Mouse (Mus musculus) limb, embryonic 15.5 days (tissue): Measurements from ENCODE around the gene Sec13. TPM values are rescaled to one million over a fixed set of nuclear protein-coding genes. Genes with fewer than 3 reads are reported as not detected.

Experiments used
- ATAC-seq: fragments of 200-750 bp; cut with Nextera tagmentation; 2 replicates; pipeline ENCODE4 v1.8.0; 2017; ENCODE audit warnings: low read depth, moderate TSS enrichment; ENCODE audit not compliant: insufficient number of reproducible peaks, low FRiP score, low TSS enrichment
- H3K27ac ChIP-seq: fragments of 300-500 bp; sonication (generic); 2 replicates; pipeline ENCODE4 v1.5.1; 2015; ENCODE audit warnings: moderate library complexity, mild to moderate bottlenecking, inconsistent platforms
- H3K27me3 ChIP-seq: fragments of 300-500 bp; sonication (generic); 2 replicates; pipeline ENCODE4 v1.6.1; 2015; ENCODE audit warnings: inconsistent platforms
- H3K36me3 ChIP-seq: fragments of 300-500 bp; sonication (generic); 2 replicates; pipeline ENCODE4 v1.6.1; 2015; ENCODE audit warnings: inconsistent platforms
- H3K4me1 ChIP-seq: fragments of 300-500 bp; sonication (generic); 2 replicates; pipeline ENCODE4 v1.6.1; 2015; ENCODE audit warnings: inconsistent platforms
- H3K4me2 ChIP-seq: fragments of 300-500 bp; sonication (generic); 2 replicates; pipeline ENCODE4 v1.6.1; 2015; ENCODE audit warnings: mild to moderate bottlenecking, inconsistent platforms
- H3K4me3 ChIP-seq: fragments of 300-500 bp; sonication (generic); 2 replicates; pipeline ENCODE4 v1.5.1; 2015; ENCODE audit warnings: mild to moderate bottlenecking, inconsistent platforms
- H3K9ac ChIP-seq: fragments of 300-500 bp; sonication (generic); 2 replicates; pipeline ENCODE4 v1.6.1; 2015; ENCODE audit warnings: inconsistent platforms
- H3K9me3 ChIP-seq: fragments of 300-500 bp; sonication (generic); 2 replicates; pipeline ENCODE4 v1.6.1; 2016; ENCODE audit warnings: inconsistent platforms
- WGBS: fragments of 180-500 bp; shearing (Covaris S2); methylation state at CpG from one replicate; pipeline ENCODE4 v1.1.7; 2015; 5-methylcytosine and 5-hydroxymethylcytosine counted together
- microRNA-seq: library from miRNA; unstranded; fragments of <30 nt; microRNA quantifications from one replicate; pipeline ENCODE4, GENCODE M21; 2016
- polyA plus RNA-seq: library from polyadenylated mRNA; unstranded; fragments of >200 nt; fragmentation: Nextera tagmentation; extraction: Ambion mirVana; gene quantifications from 2 replicates; pipeline ENCODE4 v1.2.1, GENCODE M21; 2015

Gene Sec13
- polyA plus RNA-seq, 1 experiment from 2014 or later: 308 TPM

GRCm38 (mm10) chr6:113683081-113683825 is 57.3 kb downstream of the Sec13 start:
- Histone ChIP-seq H3K27ac (no peak overlapping the region), H3K9me3 (no peaks in the 10 kb centered on the region), H3K4me3 (no peak overlapping the region), H3K4me1 (peaks cover 2% of the 10 kb centered on the region), H3K9ac (no peak overlapping the region), H3K27me3 (no peaks in the 10 kb centered on the region), H3K4me2 (no peak overlapping the region), H3K36me3 (no peaks in the 10 kb centered on the region; the same call in 1 of the 2 replicates)
- no peak for ATAC-seq
- 79% methylated on average over 10 of the region's 10 CpGs for WGBS

GRCm38 (mm10) chr6:113681271-113681670 is 59.3 kb downstream of the Sec13 start:
- WGBS: 22% methylated on average over 4 of the region's 4 CpGs
- Histone ChIP-seq H3K9me3 (no peaks in the 10 kb centered on the region), H3K36me3 (no peaks in the 10 kb centered on the region; the same call in 1 of the 2 replicates), H3K27ac (no peak overlapping the region), H3K4me2 (no peak overlapping the region), H3K4me1 (peaks cover 4% of the 10 kb centered on the region), H3K27me3 (no peaks in the 10 kb centered on the region), H3K4me3 (no peak overlapping the region), H3K9ac (no peak overlapping the region)
- ATAC-seq: no peak; the same call in 1 of the 2 replicates

DNA sequence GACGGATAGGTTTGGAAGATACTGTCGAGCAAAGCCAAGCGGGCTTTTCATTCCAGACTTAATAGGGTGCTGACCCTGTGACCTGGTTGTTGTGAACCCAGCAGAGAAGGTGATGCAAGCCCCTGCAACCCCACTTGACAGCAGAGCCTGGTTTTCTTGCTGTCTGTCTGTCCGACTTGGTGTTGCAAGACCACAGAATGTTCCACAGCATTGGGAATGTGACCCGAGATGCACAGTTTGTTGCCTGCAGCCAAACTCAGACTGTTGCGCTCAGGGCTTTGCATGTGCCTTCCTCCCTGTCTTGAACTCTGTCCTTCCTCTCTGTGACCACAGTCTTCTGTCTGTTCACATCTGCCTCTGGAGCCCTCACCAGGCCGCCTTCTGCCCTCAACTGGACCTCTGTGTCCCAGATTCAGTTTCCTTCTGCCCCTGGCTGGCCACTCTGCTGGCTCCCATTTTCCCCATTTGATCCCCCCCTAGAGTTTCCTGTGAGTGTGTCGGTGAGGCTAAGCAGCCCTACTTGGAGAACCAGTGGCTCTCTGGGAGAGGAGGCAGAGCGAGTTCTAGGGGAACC is 60.5 kb downstream of the Sec13 start:
- Histone ChIP-seq H3K36me3 (no peaks in the 10 kb centered on the region; the same call in 1 of the 2 replicates), H3K9ac (no peak overlapping the region), H3K4me2 (no peak overlapping the region), H3K4me1 (peaks cover 4% of the 10 kb centered on the region), H3K27me3 (no peaks in the 10 kb centered on the region), H3K4me3 (no peak overlapping the region), H3K9me3 (no peaks in the 10 kb centered on the region), H3K27ac (no peak overlapping the region)
- WGBS: 85% methylated on average over 9 of the region's 9 CpGs
- ATAC-seq: no peak

GRCm38 (mm10) chr6:113678246-113679012 is 62.1 kb downstream of the Sec13 start:
- ATAC-seq: no peak
- Histone ChIP-seq H3K36me3 (no peaks in the 10 kb centered on the region; the same call in 1 of the 2 replicates), H3K27me3 (no peaks in the 10 kb centered on the region), H3K4me3 (no peak overlapping the region), H3K9me3 (no peaks in the 10 kb centered on the region), H3K27ac (no peak overlapping the region), H3K9ac (no peak overlapping the region), H3K4me1 (peaks cover 4% of the 10 kb centered on the region), H3K4me2 (no peak overlapping the region)
- 76% methylated on average over 14 of the region's 14 CpGs for WGBS

Small RNA genes within 50 kb of the gene (microRNA-seq; reads per million reads assigned to microRNA genes)
- 0.82 reads per million for gene Mir7042

Other genes starting within 250 kb of the Sec13 start
- gene Prrt3, start 238.8 kb downstream of the Sec13 start, polyA plus RNA-seq: 0.44 and 0.61 TPM in 2 replicates
- gene Emc3, start 209.1 kb downstream of the Sec13 start, polyA plus RNA-seq: 106 and 110 TPM in 2 replicates
- 5.9 and 6.6 TPM in 2 replicates for gene Fancd2, start 209.1 kb downstream of the Sec13 start, polyA plus RNA-seq
- gene Fancd2os, start 140.0 kb downstream of the Sec13 start, polyA plus RNA-seq: not detected in 2 replicates
- gene Brk1, start 136.0 kb downstream of the Sec13 start, polyA plus RNA-seq: 222 and 231 TPM in 2 replicates
- gene Vhl, start 116.8 kb downstream of the Sec13 start, polyA plus RNA-seq: 41.4 and 44.3 TPM in 2 replicates
- gene Irak2, start 102.3 kb downstream of the Sec13 start, polyA plus RNA-seq: 4.1 and 4.6 TPM in 2 replicates
- gene Tatdn2, start 43.7 kb downstream of the Sec13 start, polyA plus RNA-seq: 0.61 and 0.63 TPM in 2 replicates
- gene Ghrl, start 20.9 kb downstream of the Sec13 start, polyA plus RNA-seq: 0.30 and 0.42 TPM in 2 replicates